Mouse (Mus musculus): ENCODE results near the gene Tmod3.

The Tmod3 gene

GRCm38 (mm10) chr9:75559512-75560012 lies at the start of gene Tmod3:
Gene Tmod3, minus strand, starts transcription at chr9:75559657.
- peak; percentile 95 for DNase-seq

- DNase-seq = no peak
Observed at GRCm38 (mm10) chr9:75607496-75607895, 48.0 kb upstream of the Tmod3 start.

- DNase-seq = no peak
Observed at GRCm38 (mm10) chr9:75601510-75601909, 42.1 kb upstream of the Tmod3 start.

- DNase-seq = no peak
Observed at GRCm38 (mm10) chr9:75600166-75600934, 40.9 kb upstream of the Tmod3 start.

GRCm38 (mm10) chr9:75599191-75599841 lies 39.9 kb upstream of the Tmod3 start:
- DNase-seq = peak; percentile 88

- peak; percentile 73 for DNase-seq
Observed at GRCm38 (mm10) chr9:75597596-75597995, 38.1 kb upstream of the Tmod3 start.

- peak; percentile 38 for DNase-seq
Observed at GRCm38 (mm10) chr9:75597036-75597435, 37.6 kb upstream of the Tmod3 start.

GRCm38 (mm10) chr9:75593481-75593880 lies 34.0 kb upstream of the Tmod3 start:
- DNase-seq = peak; percentile 68

- no peak for DNase-seq
Observed at GRCm38 (mm10) chr9:75589850-75590790, 30.7 kb upstream of the Tmod3 start.

- DNase-seq = peak; percentile 54
Observed at GRCm38 (mm10) chr9:75581694-75582350, 22.4 kb upstream of the Tmod3 start.

- DNase-seq = no peak
Observed at GRCm38 (mm10) chr9:75579321-75579720, 19.9 kb upstream of the Tmod3 start.

GRCm38 (mm10) chr9:75571036-75571942 lies 11.8 kb upstream of the Tmod3 start:
- no peak for DNase-seq

GRCm38 (mm10) chr9:75568399-75568798 lies 8.9 kb upstream of the Tmod3 start:
- no peak for DNase-seq

GRCm38 (mm10) chr9:75564892-75565291 lies 5.4 kb upstream of the Tmod3 start:
- no peak for DNase-seq

GRCm38 (mm10) chr9:75563622-75564021 lies 4.2 kb upstream of the Tmod3 start:
- DNase-seq = no peak

GRCm38 (mm10) chr9:75563176-75563575 lies 3.7 kb upstream of the Tmod3 start:
- DNase-seq = peak; percentile 16

- no peak for DNase-seq
Observed at GRCm38 (mm10) chr9:75561040-75561669, 1.7 kb upstream of the Tmod3 start.

GRCm38 (mm10) chr9:75560353-75560752 lies 896 bp upstream of the Tmod3 start:
- DNase-seq = no peak

GRCm38 (mm10) chr9:75558812-75559511 lies 495 bp downstream of the Tmod3 start:
- DNase-seq = peak; percentile 16

- DNase-seq = no peak
Observed at GRCm38 (mm10) chr9:75558360-75558759, 1.1 kb downstream of the Tmod3 start.
